Mouse (Mus musculus) intestine, embryonic 15.5 days (tissue): ENCODE measurements around the gene Cldn11. TPM values are rescaled to one million over a fixed set of nuclear protein-coding genes. Genes with fewer than 3 reads are reported as not detected.

Source experiments
- ATAC-seq: fragments of 200-750 bp; cut with Nextera tagmentation; 2 replicates; pipeline ENCODE4 v1.8.0; 2017; ENCODE audit warnings: moderate TSS enrichment, moderate library complexity
- H3K27ac ChIP-seq: fragments of 300-500 bp; sonication (generic); 2 replicates; pipeline ENCODE4 v1.5.1; 2015; ENCODE audit warnings: mild to moderate bottlenecking, inconsistent platforms
- H3K27me3 ChIP-seq: fragments of 300-500 bp; sonication (generic); replicated peaks from 2 replicates; pipeline ENCODE4 v1.6.1; 2015; ENCODE audit warnings: inconsistent platforms
- H3K36me3 ChIP-seq: fragments of 300-500 bp; sonication (generic); 2 replicates; pipeline ENCODE4 v1.6.1; 2015; ENCODE audit warnings: inconsistent platforms
- H3K4me1 ChIP-seq: fragments of 300-500 bp; sonication (generic); replicated peaks from 2 replicates; pipeline ENCODE4 v1.6.1; 2015; ENCODE audit warnings: inconsistent platforms
- H3K4me2 ChIP-seq: fragments of 300-500 bp; sonication (generic); replicated peaks from 2 replicates; pipeline ENCODE4 v1.6.1; 2015; ENCODE audit warnings: mild to moderate bottlenecking, inconsistent platforms
- H3K4me3 ChIP-seq: fragments of 300-500 bp; sonication (generic); replicated peaks from 2 replicates; pipeline ENCODE4 v1.5.1; 2015; ENCODE audit warnings: inconsistent platforms
- H3K9ac ChIP-seq: fragments of 300-500 bp; sonication (generic); 2 replicates; pipeline ENCODE4 v1.6.1; 2015; ENCODE audit warnings: inconsistent platforms
- H3K9me3 ChIP-seq: fragments of 300-500 bp; sonication (generic); 2 replicates; pipeline ENCODE4 v1.6.1; 2016; ENCODE audit warnings: inconsistent platforms
- WGBS: fragments of 180-500 bp; shearing (Covaris S2); methylation state at CpG from one replicate; pipeline ENCODE4 v1.1.7; 2015; 5-methylcytosine and 5-hydroxymethylcytosine counted together
- polyA plus RNA-seq: library from polyadenylated mRNA; unstranded; fragments of >200 nt; fragmentation: Nextera tagmentation; extraction: Ambion mirVana; gene quantifications from 2 replicates; pipeline ENCODE4 v1.2.1, GENCODE M21; 2015

The Cldn11 gene
- polyA plus RNA-seq, 1 experiment from 2014 or later: 7.3 TPM

- no peak for ATAC-seq
- H3K36me3 ChIP-seq: no peaks in the 10 kb centered on the region
- WGBS: 94% methylated on average over 14 of the region's 14 CpGs
- no peak overlapping the region for H3K4me2 ChIP-seq
- no peaks in the 10 kb centered on the region for H3K27me3 ChIP-seq
- no peak overlapping the region for H3K9ac ChIP-seq
- H3K4me3 ChIP-seq: no peak overlapping the region
- H3K4me1 ChIP-seq: no peaks in the 10 kb centered on the region
- no peaks in the 10 kb centered on the region for H3K9me3 ChIP-seq
- H3K27ac ChIP-seq: no peak overlapping the region
These were observed 13.1 kb downstream of the Cldn11 start for GRCm38 (mm10) chr3:31162860-31163259.

GRCm38 (mm10) chr3:31165803-31166202, 16.1 kb downstream of the Cldn11 start:
- Histone ChIP-seq H3K9ac (no peak overlapping the region), H3K27me3 (no peaks in the 10 kb centered on the region), H3K36me3 (no peaks in the 10 kb centered on the region), H3K4me3 (no peak overlapping the region), H3K9me3 (no peaks in the 10 kb centered on the region), H3K4me2 (no peak overlapping the region), H3K27ac (no peak overlapping the region), H3K4me1 (no peaks in the 10 kb centered on the region)
- ATAC-seq: no peak
- WGBS: 80% methylated on average over 3 of the region's 3 CpGs

GRCm38 (mm10) chr3:31166365-31166871, 16.7 kb downstream of the Cldn11 start:
- 63% methylated on average over 12 of the region's 12 CpGs for WGBS
- Histone ChIP-seq H3K27me3 (no peaks in the 10 kb centered on the region), H3K9me3 (no peaks in the 10 kb centered on the region), H3K4me3 (no peak overlapping the region), H3K27ac (no peak overlapping the region), H3K4me2 (no peak overlapping the region), H3K9ac (no peak overlapping the region), H3K36me3 (no peaks in the 10 kb centered on the region), H3K4me1 (no peaks in the 10 kb centered on the region)
- ATAC-seq: no peak

GRCm38 (mm10) chr3:31190342-31190741, 40.6 kb downstream of the Cldn11 start:
- Histone ChIP-seq H3K9me3 (no peaks in the 10 kb centered on the region), H3K36me3 (no peaks in the 10 kb centered on the region), H3K4me1 (no peaks in the 10 kb centered on the region; the same call in 1 of the 2 replicates), H3K4me3 (no peak overlapping the region), H3K4me2 (no peak overlapping the region), H3K27ac (no peak overlapping the region), H3K27me3 (no peaks in the 10 kb centered on the region), H3K9ac (no peak overlapping the region)
- no peak for ATAC-seq
- WGBS: 91% methylated on average over 7 of the region's 7 CpGs

GRCm38 (mm10) chr3:31191402-31191801, 41.7 kb downstream of the Cldn11 start:
- 0 out of 2 replicates have a peak overlapping the region, but pooled peaks have one; percentile 22 for H3K4me2 ChIP-seq
- no peak overlapping the region for H3K9ac ChIP-seq
- 33% methylated on average over 10 of the region's 10 CpGs for WGBS
- ATAC-seq: peak; percentile 39; the same call in 1 of the 2 replicates
- H3K27ac ChIP-seq: no peak overlapping the region
- no peak overlapping the region for H3K4me3 ChIP-seq
- H3K9me3 ChIP-seq: no peaks in the 10 kb centered on the region
- no peaks in the 10 kb centered on the region; the same call in 1 of the 2 replicates for H3K4me1 ChIP-seq
- no peaks in the 10 kb centered on the region for H3K27me3 ChIP-seq
- no peaks in the 10 kb centered on the region for H3K36me3 ChIP-seq

- Histone ChIP-seq H3K27ac (peak overlapping the region; percentile 48), H3K9me3 (no peaks in the 10 kb centered on the region), H3K4me2 (0 out of 2 replicates have a peak overlapping the region, but pooled peaks have one; percentile 6), H3K27me3 (no peaks in the 10 kb centered on the region), H3K9ac (no peak overlapping the region), H3K4me3 (no peak overlapping the region), H3K36me3 (no peaks in the 10 kb centered on the region), H3K4me1 (peaks cover 8% of the 10 kb centered on the region; the same call in 1 of the 2 replicates)
- WGBS: 49% methylated on average over 17 of the region's 17 CpGs
- peak; percentile 34; the same call in 1 of the 2 replicates for ATAC-seq
These were observed 49.6 kb downstream of the Cldn11 start for GRCm38 (mm10) chr3:31199162-31199877.

GRCm38 (mm10) chr3:31203947-31204346, 54.2 kb downstream of the Cldn11 start:
- H3K36me3 ChIP-seq: no peaks in the 10 kb centered on the region
- H3K9me3 ChIP-seq: no peaks in the 10 kb centered on the region
- no peak for ATAC-seq
- H3K27ac ChIP-seq: no peak overlapping the region
- no peak overlapping the region for H3K9ac ChIP-seq
- 88% methylated on average over 11 of the region's 11 CpGs for WGBS
- H3K4me3 ChIP-seq: no peak overlapping the region
- no peaks in the 10 kb centered on the region for H3K27me3 ChIP-seq
- H3K4me1 ChIP-seq: peaks cover 14% of the 10 kb centered on the region; the same call in 1 of the 2 replicates
- no peak overlapping the region for H3K4me2 ChIP-seq

- 53% methylated on average over 3 of the region's 3 CpGs for WGBS
- peak; percentile 76 for ATAC-seq
These were observed 55.4 kb downstream of the Cldn11 start for GRCm38 (mm10) chr3:31205167-31205566.

GRCm38 (mm10) chr3:31208046-31208445, 58.3 kb downstream of the Cldn11 start:
- no peak for ATAC-seq
- Histone ChIP-seq H3K36me3 (no peaks in the 10 kb centered on the region), H3K4me3 (no peak overlapping the region), H3K4me1 (peaks cover 16% of the 10 kb centered on the region; the same call in 1 of the 2 replicates), H3K4me2 (no peak overlapping the region), H3K9ac (no peak overlapping the region), H3K9me3 (no peaks in the 10 kb centered on the region), H3K27ac (no peak overlapping the region), H3K27me3 (no peaks in the 10 kb centered on the region)
- WGBS: 44% methylated on average over 4 of the region's 4 CpGs

More at GRCm38 (mm10) chr3:31205167-31205566, 55.4 kb downstream of the Cldn11 start:
- no peak overlapping the region for H3K9ac ChIP-seq
- H3K9me3 ChIP-seq: no peaks in the 10 kb centered on the region
- H3K27me3 ChIP-seq: no peaks in the 10 kb centered on the region
- no peak overlapping the region for H3K27ac ChIP-seq
- peaks cover 13% of the 10 kb centered on the region; the same call in 1 of the 2 replicates for H3K4me1 ChIP-seq
- no peaks in the 10 kb centered on the region for H3K36me3 ChIP-seq
- H3K4me2 ChIP-seq: no peak overlapping the region
- H3K4me3 ChIP-seq: no peak overlapping the region

- Histone ChIP-seq H3K27me3 (no peaks in the 10 kb centered on the region), H3K4me3 (no peak overlapping the region), H3K9me3 (no peaks in the 10 kb centered on the region), H3K9ac (no peak overlapping the region), H3K36me3 (no peaks in the 10 kb centered on the region), H3K4me1 (peaks cover 16% of the 10 kb centered on the region; the same call in 1 of the 2 replicates), H3K27ac (no peak overlapping the region), H3K4me2 (peak overlapping the region; percentile 54)
- WGBS: 26% methylated on average over 6 of the region's 6 CpGs
- ATAC-seq: no peak
These were observed 58.8 kb downstream of the Cldn11 start for GRCm38 (mm10) chr3:31208458-31208994.

- no peaks in the 10 kb centered on the region for H3K9me3 ChIP-seq
- no peaks in the 10 kb centered on the region for H3K27me3 ChIP-seq
- no peaks in the 10 kb centered on the region for H3K36me3 ChIP-seq
- ATAC-seq: 0 out of 2 replicates have a peak, but pooled peaks have one; percentile 31
- peaks cover 16% of the 10 kb centered on the region; the same call in 1 of the 2 replicates for H3K4me1 ChIP-seq
- H3K9ac ChIP-seq: no peak overlapping the region
- H3K4me3 ChIP-seq: 0 out of 2 replicates have a peak overlapping the region, but pooled peaks have one; percentile 9
- WGBS: 9% methylated on average over 19 of the region's 19 CpGs
- no peak overlapping the region for H3K27ac ChIP-seq
- peak overlapping the region; percentile 54 for H3K4me2 ChIP-seq
These were observed 59.3 kb downstream of the Cldn11 start for GRCm38 (mm10) chr3:31209001-31209400.

- no peak overlapping the region for H3K4me3 ChIP-seq
- H3K9ac ChIP-seq: no peak overlapping the region
- H3K9me3 ChIP-seq: no peaks in the 10 kb centered on the region
- peaks cover 7% of the 10 kb centered on the region; the same call in 1 of the 2 replicates for H3K4me1 ChIP-seq
- no peaks in the 10 kb centered on the region for H3K36me3 ChIP-seq
- WGBS: 32% methylated on average over 9 of the region's 9 CpGs
- no peak overlapping the region for H3K4me2 ChIP-seq
- peak; percentile 59 for ATAC-seq
- no peaks in the 10 kb centered on the region for H3K27me3 ChIP-seq
- H3K27ac ChIP-seq: no peak overlapping the region
These were observed 62.7 kb downstream of the Cldn11 start for GRCm38 (mm10) chr3:31212205-31213038.
